Mouse (Mus musculus) v-Abl transformed pro-B cells (cell line): Measurements from ENCODE around the gene Gng12.

Source experiments
- in situ Hi-C, 2 experiments: fragments of 400-800 bp; cut with MboI; formaldehyde crosslinking; loops; one replicate each; pipeline ENCODE4 v1.15.1; 2025; ENCODE audit not compliant: unreplicated experiment in 2 of 2

Gene Gng12

GRCm38 (mm10) chr6:66985500-66985899 lies 89.3 kb downstream of the Gng12 start:
- in situ Hi-C loops: no loop called here

- in situ Hi-C loops: no loop called here
Measured at GRCm38 (mm10) chr6:66986063-66986462, 89.9 kb downstream of the Gng12 start.

GRCm38 (mm10) chr6:66987643-66988042 lies 91.4 kb downstream of the Gng12 start:
- in situ Hi-C loops: no loop called here

- in situ Hi-C loops: no loop called here
Measured at GRCm38 (mm10) chr6:66988363-66988762, 92.2 kb downstream of the Gng12 start.

GRCm38 (mm10) chr6:66989037-66989436 lies 92.8 kb downstream of the Gng12 start:
- in situ Hi-C loops: no loop called here

- in situ Hi-C loops: no loop called here
Measured at GRCm38 (mm10) chr6:66989518-66989917, 93.3 kb downstream of the Gng12 start.

GRCm38 (mm10) chr6:66992232-66992631 lies 96.0 kb downstream of the Gng12 start:
- in situ Hi-C loops: loop anchor here in 1 of 2 experiments (5.0 kb wide), 1 partner anchor 35 kb away; no protein-coding TSS in a partner anchor

GRCm38 (mm10) chr6:66992786-66993185 lies 96.6 kb downstream of the Gng12 start:
- in situ Hi-C loops: loop anchor here in 1 of 2 experiments (5.0 kb wide), 1 partner anchor 35 kb away; no protein-coding TSS in a partner anchor

GRCm38 (mm10) chr6:66994981-66995380 lies 98.8 kb downstream of the Gng12 start:
- in situ Hi-C loops: loop anchor here in 1 of 2 experiments (5.0 kb wide), 1 partner anchor 32 kb away; no protein-coding TSS in a partner anchor

- in situ Hi-C loops: no loop called here
Measured at GRCm38 (mm10) chr6:66995825-66996224, 99.6 kb downstream of the Gng12 start.

GRCm38 (mm10) chr6:66996257-66996656 lies 100.1 kb downstream of the Gng12 start:
- in situ Hi-C loops: no loop called here

GRCm38 (mm10) chr6:66998645-66999044 lies 102.4 kb downstream of the Gng12 start:
- in situ Hi-C loops: no loop called here

- in situ Hi-C loops: no loop called here
Measured at GRCm38 (mm10) chr6:66999800-67000199, 103.6 kb downstream of the Gng12 start.

GRCm38 (mm10) chr6:67009888-67010287 lies 113.7 kb downstream of the Gng12 start:
- in situ Hi-C loops: no loop called here

GRCm38 (mm10) chr6:67010370-67011216 lies 114.4 kb downstream of the Gng12 start:
- in situ Hi-C loops: no loop called here

- in situ Hi-C loops: no loop called here
Measured at GRCm38 (mm10) chr6:67011217-67011518, 115.0 kb downstream of the Gng12 start.

- in situ Hi-C loops: no loop called here
Measured at GRCm38 (mm10) chr6:67013293-67013948, 117.2 kb downstream of the Gng12 start.

GRCm38 (mm10) chr6:67013949-67014678 lies 117.9 kb downstream of the Gng12 start:
- in situ Hi-C loops: no loop called here

- in situ Hi-C loops: no loop called here
Measured at GRCm38 (mm10) chr6:67014679-67015075, 118.5 kb downstream of the Gng12 start.

GRCm38 (mm10) chr6:67015739-67016519 lies 119.7 kb downstream of the Gng12 start:
- in situ Hi-C loops: no loop called here
